Mouse (Mus musculus) monocyte, adult 59 days (primary cell): ENCODE results near the gene C87414. TPM values are rescaled to one million over a fixed set of nuclear protein-coding genes. Genes with fewer than 3 reads are reported as not detected.

ENCODE experiments used
- total RNA-seq, 2 experiments: library from RNA; stranded (reverse); gene quantifications; one replicate each; pipeline ENCODE4 v1.2.4; 2023

The C87414 gene
- total RNA-seq = not detected

DNA sequence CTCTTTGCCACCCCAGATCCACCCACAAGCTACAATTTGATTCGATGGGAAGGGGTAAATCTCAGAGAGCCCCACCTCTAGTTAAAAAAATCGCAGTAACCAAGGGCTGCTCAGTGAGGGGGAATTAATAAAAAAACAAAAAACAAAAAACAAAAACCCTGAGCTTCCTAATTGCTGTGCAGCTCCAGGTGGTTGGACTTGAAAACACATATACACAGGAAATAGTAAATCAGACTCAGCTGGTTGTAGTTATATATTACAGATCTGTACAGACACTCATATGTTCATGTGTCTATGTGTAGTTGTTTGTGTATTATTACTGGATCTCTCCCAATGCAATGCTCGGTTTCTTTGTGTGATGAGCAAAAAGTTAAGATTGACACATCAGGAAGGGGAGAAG lies at the start of gene C87414:
Gene C87414, minus strand, starts transcription at position 101 of the 400 bp plus-strand sequence.

Other genes starting within 250 kb of the C87414 start
- not detected for gene Gm16427, start 131.4 kb downstream of the C87414 start, total RNA-seq
- gene Gm7792, start 172.2 kb upstream of the C87414 start, total RNA-seq = not detected